Mouse (Mus musculus) embryonic fibroblast, embryonic 13.5 days (primary cell): ENCODE measurements around the gene Syf2.

ENCODE experiments used
- CTCF ChIP-seq: IDR thresholded peaks from 2 replicates; pipeline ENCODE4 v1.5.1; 2011; ENCODE audit warnings: mild to moderate bottlenecking, control low read depth, low read length, moderate library complexity, borderline replicate concordance; ENCODE audit not compliant: insufficient read depth
- POLR2A ChIP-seq: IDR thresholded peaks from 2 replicates; pipeline ENCODE4 v1.6.1; 2011; ENCODE audit warnings: low read depth, mild to moderate bottlenecking, control low read depth, low read length, moderate library complexity

DNA sequence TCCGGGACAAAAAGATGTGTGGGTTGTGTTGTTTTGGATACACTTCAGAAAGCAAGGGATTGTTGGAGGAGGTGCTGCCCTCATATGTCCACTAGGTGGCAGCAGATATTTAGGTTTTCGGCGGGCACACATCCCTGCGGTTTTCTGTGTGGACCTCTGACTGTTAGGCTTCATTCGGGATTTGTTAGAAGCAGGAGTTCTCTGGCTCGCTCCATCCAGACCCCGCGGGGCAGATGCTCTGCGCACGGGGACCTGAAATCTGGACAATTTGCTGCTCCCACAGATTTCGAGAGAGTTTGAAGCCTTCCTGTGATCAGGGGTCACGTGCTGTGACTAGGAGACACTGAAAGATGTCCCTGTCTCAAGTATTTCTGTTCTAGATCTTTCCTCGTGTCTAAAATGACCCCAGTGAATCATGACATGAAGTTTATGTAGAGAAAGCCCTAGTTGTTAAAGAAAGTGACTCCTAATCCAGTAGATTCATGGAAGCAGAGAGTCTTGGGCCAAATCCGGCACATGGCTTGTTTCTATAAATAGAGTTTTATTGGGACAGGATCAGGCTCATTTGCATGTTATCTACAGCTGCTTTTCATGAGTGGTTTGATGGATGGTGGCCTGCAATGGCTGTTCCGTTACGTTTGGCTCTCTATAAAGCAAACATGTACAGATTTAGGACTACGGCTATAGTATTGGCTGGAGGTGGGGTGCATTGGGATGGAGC lies 15.5 kb downstream of the Syf2 start:
- TF ChIP-seq CTCF (peak; percentile 66; the same call in 1 of the 2 replicates), POLR2A (no peak)
